Mouse (Mus musculus) cerebellum, adult 9-11 months (tissue): ENCODE measurements around the gene Gm10439.
"Not testable (repeated sequence)": the region's sequence is repeated elsewhere in the genome, so short reads cannot be mapped to it uniquely, and the experiment has no call there.

Experiments used
- DNase-seq: peaks from one replicate; pipeline ENCODE4 v3.0.0; 2022

Gm10439 gene

DNA sequence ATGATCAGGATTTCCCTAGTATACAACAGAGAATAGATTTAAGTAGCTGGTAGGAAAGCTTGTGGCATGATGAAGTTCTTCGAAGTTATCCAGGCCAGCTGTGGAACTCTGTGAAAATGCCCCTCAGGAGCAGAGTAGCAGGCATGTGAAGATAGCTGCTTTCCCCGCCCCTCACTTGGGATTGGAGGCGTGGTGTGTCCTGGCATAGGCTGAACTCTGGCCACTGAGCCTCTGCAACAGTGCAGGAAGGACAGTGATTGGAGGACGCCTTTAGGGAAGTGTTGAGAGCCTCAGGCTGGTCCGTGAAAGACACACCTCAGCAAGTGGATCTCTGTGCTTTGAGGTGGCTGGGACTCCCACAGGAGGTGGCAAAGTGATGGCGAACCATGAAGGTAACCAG is at the start of gene Gm10439:
Gene Gm10439, plus strand, starts transcription at position 301 of the 400 bp plus-strand sequence.
- DNase-seq, result not testable (repeated sequence)
